Mouse (Mus musculus) NIH3T3 (cell line): ENCODE data around the gene Arl4c.

ENCODE experiments used
- DNase-seq: peaks from one replicate; pipeline ENCODE4 v3.0.0-alpha.2; 2012; ENCODE audit warnings: low read depth

Arl4c gene

DNA sequence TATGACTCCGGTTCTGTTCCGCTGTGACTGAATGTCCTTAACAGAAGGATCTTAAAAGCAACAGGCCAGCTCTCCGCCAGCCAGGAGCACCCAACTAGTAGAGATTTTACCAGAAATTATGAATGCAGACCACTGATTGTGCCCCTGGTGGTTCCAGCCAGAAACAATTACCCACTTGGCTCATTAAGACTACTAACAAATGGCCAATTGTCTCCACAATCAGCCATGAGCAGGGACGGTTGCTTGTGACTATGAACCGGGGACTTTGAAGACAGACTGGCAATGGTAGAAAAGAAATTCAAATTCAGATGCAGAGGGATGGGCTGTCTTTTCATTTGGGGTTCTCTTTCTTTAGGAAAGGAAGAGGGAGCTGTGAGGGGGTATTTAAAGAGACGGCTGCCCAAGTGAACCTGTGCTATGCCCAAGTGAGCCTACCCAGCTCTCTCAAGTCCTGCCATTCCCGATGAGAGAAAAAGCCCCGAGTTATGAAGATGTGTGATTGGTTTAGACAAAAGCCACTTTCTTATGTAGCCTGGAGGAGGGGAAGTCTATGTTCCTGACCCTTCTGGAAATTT is 78.4 kb downstream of the Arl4c start:
- DNase-seq = no peak
